Mouse (Mus musculus) spleen, adult 2 months (tissue): ENCODE data around the gene Gm13696.

Source experiments
- CTCF ChIP-seq: fragments of 200-500 bp; IDR thresholded peaks from 2 replicates; pipeline ENCODE4 v1.5.1; 2011; ENCODE audit warnings: mild to moderate bottlenecking, inconsistent platforms; ENCODE audit not compliant: insufficient read depth, insufficient read length, insufficient replicate concordance; ENCODE audit errors: extremely low read depth
- POLR2A ChIP-seq: fragments of 200-500 bp; IDR thresholded peaks from 2 replicates; pipeline ENCODE4 v1.6.1; 2011; ENCODE audit warnings: low read depth, low read length, inconsistent platforms

DNA sequence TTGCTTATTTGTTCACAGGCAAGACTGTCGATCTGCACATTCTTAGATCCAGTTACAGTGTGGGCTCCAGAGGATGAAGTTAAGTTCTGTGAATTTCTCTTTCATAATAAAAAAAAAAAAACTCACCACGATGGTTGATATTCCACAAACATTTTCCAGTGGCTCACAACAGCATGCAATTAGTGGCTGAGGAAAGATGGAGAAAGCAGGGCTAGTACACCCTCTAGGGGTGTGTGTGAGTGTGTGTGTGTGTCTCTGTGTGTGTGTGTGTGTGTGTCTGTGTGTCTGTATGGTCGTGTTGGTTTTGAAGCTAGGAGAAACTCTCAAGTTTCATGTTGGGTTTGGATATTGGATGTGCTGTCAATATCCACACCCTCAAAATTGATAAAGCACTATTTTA, 31.5 kb upstream of the Gm13696 start:
- no peak for TF ChIP-seq CTCF
- no peak for TF ChIP-seq POLR2A
